Mouse (Mus musculus): ENCODE measurements around the gene Zdhhc5.

GRCm38 (mm10) chr2:84732394-84732793 is 17.4 kb upstream of the Zdhhc5 start:
- TF ChIP-seq POLR2A (IDR thresholded peaks at IDR 0.05; ENCODE audit: low read depth, low read length): no peak
- TF ChIP-seq TCF12 (IDR thresholded peaks at IDR 0.05; ENCODE audit: low read depth, low read length): no peak
- TF ChIP-seq MAZ (IDR thresholded peaks at IDR 0.05; ENCODE audit: low read depth, low read length): no peak
- no peak for TF ChIP-seq CTCF (conservative IDR thresholded peaks at IDR 0.05 in 1 of 2, IDR thresholded peaks at IDR 0.05 in 1 of 2; ENCODE audit: low read depth in 2 of 2, low read length in 2 of 2)
- no peak for TF ChIP-seq HCFC1 (IDR thresholded peaks at IDR 0.05; ENCODE audit: low read depth, low read length)
- no peak for TF ChIP-seq ZNF384 (IDR thresholded peaks at IDR 0.05; ENCODE audit: low read depth, low read length)
- TF ChIP-seq EP300 (IDR thresholded peaks at IDR 0.05; ENCODE audit: low read length): no peak
- TF ChIP-seq CHD1 (IDR thresholded peaks at IDR 0.05; ENCODE audit: low read depth, low read length): no peak
- TF ChIP-seq ZC3H11A (IDR thresholded peaks at IDR 0.05; ENCODE audit: low read depth, low read length): no peak
- TF ChIP-seq RAD21 (IDR thresholded peaks at IDR 0.05; ENCODE audit: low read depth, low read length): no peak
- TF ChIP-seq E2F4 (IDR thresholded peaks at IDR 0.05; ENCODE audit: insufficient replicate concordance, low read depth, low read length): no peak
- TF ChIP-seq USF1 (IDR thresholded peaks at IDR 0.05; ENCODE audit: low read depth, low read length): no peak

Measured in CH12.LX (cell line).